Mouse (Mus musculus): Measurements from ENCODE around the gene Grxcr1. TPM values are rescaled to one million over a fixed set of nuclear protein-coding genes. Genes with fewer than 3 reads are reported as not detected.

Grxcr1 gene
- total RNA-seq (2015; ENCODE audit: low replicate concordance) (not detected in 2 replicates), total RNA-seq (2017; ENCODE audit: low replicate concordance) (not detected in 2 replicates)

- ATAC-seq (replicated peaks; ENCODE audit: low FRiP score, poor library complexity, severe bottlenecking) = no peak
Observed at GRCm38 (mm10) chr5:68031744-68032143, at the start of gene Grxcr1. Gene Grxcr1 (plus strand): TSS chr5:68031835.

- no peak for ATAC-seq (replicated peaks; ENCODE audit: low FRiP score, poor library complexity, severe bottlenecking)
Observed at GRCm38 (mm10) chr5:67981946-67982526, 49.6 kb upstream of the Grxcr1 start.

GRCm38 (mm10) chr5:67990426-67990825 is 41.2 kb upstream of the Grxcr1 start:
- no peak for ATAC-seq (replicated peaks; ENCODE audit: low FRiP score, poor library complexity, severe bottlenecking)

- ATAC-seq (replicated peaks; ENCODE audit: low FRiP score, poor library complexity, severe bottlenecking) = no peak
Observed at GRCm38 (mm10) chr5:68002611-68003010, 29.0 kb upstream of the Grxcr1 start.

GRCm38 (mm10) chr5:68003904-68004303 is 27.7 kb upstream of the Grxcr1 start:
- no peak for ATAC-seq (replicated peaks; ENCODE audit: low FRiP score, poor library complexity, severe bottlenecking)

- no peak for ATAC-seq (replicated peaks; ENCODE audit: low FRiP score, poor library complexity, severe bottlenecking)
Observed at GRCm38 (mm10) chr5:68004419-68004818, 27.2 kb upstream of the Grxcr1 start.

GRCm38 (mm10) chr5:68007074-68007473 is 24.6 kb upstream of the Grxcr1 start:
- ATAC-seq (replicated peaks; ENCODE audit: low FRiP score, poor library complexity, severe bottlenecking) = no peak

- no peak for ATAC-seq (replicated peaks; ENCODE audit: low FRiP score, poor library complexity, severe bottlenecking)
Observed at GRCm38 (mm10) chr5:68011569-68011968, 20.1 kb upstream of the Grxcr1 start.

GRCm38 (mm10) chr5:68012618-68013017 is 19.0 kb upstream of the Grxcr1 start:
- no peak for ATAC-seq (replicated peaks; ENCODE audit: low FRiP score, poor library complexity, severe bottlenecking)

- no peak for ATAC-seq (replicated peaks; ENCODE audit: low FRiP score, poor library complexity, severe bottlenecking)
Observed at GRCm38 (mm10) chr5:68020870-68021269, 10.8 kb upstream of the Grxcr1 start.

- no peak for ATAC-seq (replicated peaks; ENCODE audit: low FRiP score, poor library complexity, severe bottlenecking)
Observed at GRCm38 (mm10) chr5:68026658-68027422, 4.8 kb upstream of the Grxcr1 start.

GRCm38 (mm10) chr5:68027474-68027873 is 4.2 kb upstream of the Grxcr1 start:
- no peak for ATAC-seq (replicated peaks; ENCODE audit: low FRiP score, poor library complexity, severe bottlenecking)

- ATAC-seq (replicated peaks; ENCODE audit: low FRiP score, poor library complexity, severe bottlenecking) = no peak
Observed at GRCm38 (mm10) chr5:68033345-68033744, 1.7 kb downstream of the Grxcr1 start.

- ATAC-seq (replicated peaks; ENCODE audit: low FRiP score, poor library complexity, severe bottlenecking) = no peak
Observed at GRCm38 (mm10) chr5:68039077-68039476, 7.4 kb downstream of the Grxcr1 start.

- no peak for ATAC-seq (replicated peaks; ENCODE audit: low FRiP score, poor library complexity, severe bottlenecking)
Observed at GRCm38 (mm10) chr5:68043339-68043738, 11.7 kb downstream of the Grxcr1 start.

- ATAC-seq (replicated peaks; ENCODE audit: low FRiP score, poor library complexity, severe bottlenecking) = no peak
Observed at GRCm38 (mm10) chr5:68048783-68049182, 17.1 kb downstream of the Grxcr1 start.

GRCm38 (mm10) chr5:68049536-68049935 is 17.9 kb downstream of the Grxcr1 start:
- no peak for ATAC-seq (replicated peaks; ENCODE audit: low FRiP score, poor library complexity, severe bottlenecking)

- no peak for ATAC-seq (replicated peaks; ENCODE audit: low FRiP score, poor library complexity, severe bottlenecking)
Observed at GRCm38 (mm10) chr5:68051101-68051500, 19.5 kb downstream of the Grxcr1 start.

GRCm38 (mm10) chr5:68057574-68057973 is 25.9 kb downstream of the Grxcr1 start:
- no peak for ATAC-seq (replicated peaks; ENCODE audit: low FRiP score, poor library complexity, severe bottlenecking)

GRCm38 (mm10) chr5:68068694-68069093 is 37.1 kb downstream of the Grxcr1 start:
- no peak for ATAC-seq (replicated peaks; ENCODE audit: low FRiP score, poor library complexity, severe bottlenecking)

- no peak for ATAC-seq (replicated peaks; ENCODE audit: low FRiP score, poor library complexity, severe bottlenecking)
Observed at GRCm38 (mm10) chr5:68070308-68070707, 38.7 kb downstream of the Grxcr1 start.
